Mouse (Mus musculus): ENCODE measurements around the gene Rhobtb3.

DNA sequence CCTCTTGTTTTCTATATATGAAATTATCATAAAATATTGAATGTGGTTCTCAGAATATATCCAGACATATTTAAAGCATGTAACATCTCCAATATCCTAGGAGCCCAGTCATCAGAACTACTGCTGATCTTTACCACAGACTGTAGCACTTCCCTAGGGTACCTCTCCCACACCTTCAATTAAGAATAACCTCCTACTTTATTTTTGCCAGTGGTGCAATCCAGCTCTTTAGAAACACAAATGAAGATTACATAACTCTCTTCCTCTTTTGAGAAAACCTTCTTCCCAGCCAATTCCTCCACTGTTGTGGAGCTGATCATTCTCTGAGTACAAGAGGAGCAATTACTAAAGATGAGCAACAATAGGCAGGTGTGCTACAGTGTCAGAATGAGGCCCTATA, 123.8 kb downstream of the Rhobtb3 start:
- TF ChIP-seq CTCF (conservative IDR thresholded peaks at IDR 0.05; ENCODE audit: low read length) (no peak), POU5F1 (IDR thresholded peaks at IDR 0.05; ENCODE audit: borderline replicate concordance, low read length) (no peak), NANOG (IDR thresholded peaks at IDR 0.05; ENCODE audit: borderline replicate concordance, low read length) (no peak)
